Mouse (Mus musculus) myocyte (in vitro differentiated cells): ENCODE measurements at regions not wholly inside any gene's neighbourhood (a gene's known extent, or its start where the extent isn't known, plus 50 kb on each side); places are given as distances from the start of the nearest gene placed in this dataset.

Experiments
- H3K27me3 ChIP-seq: one replicate; pipeline ENCODE4 v1.6.1; 2011; ENCODE audit not compliant: control insufficient read depth, insufficient read depth, insufficient read length
- H3K36me3 ChIP-seq: one replicate; pipeline ENCODE4 v1.6.1; 2011; ENCODE audit not compliant: control insufficient read depth, insufficient read depth
- H3K4me2 ChIP-seq: one replicate; pipeline ENCODE4 v1.6.1; 2011; ENCODE audit warnings: low read depth, control low read depth
- H3K4me3 ChIP-seq: one replicate; pipeline ENCODE4 v1.5.1; 2011; ENCODE audit warnings: mild to moderate bottlenecking, control low read depth, moderate library complexity
- H3K79me2 ChIP-seq: one replicate; pipeline ENCODE4 v1.6.1; 2011; ENCODE audit not compliant: control insufficient read depth, insufficient read depth
- H3ac ChIP-seq: one replicate; pipeline ENCODE4 v1.6.1; 2011; ENCODE audit not compliant: control insufficient read depth, insufficient read length
- CEBPB ChIP-seq: IDR thresholded peaks from 2 replicates; pipeline ENCODE4 v1.6.1; 2011; ENCODE audit warnings: mild to moderate bottlenecking, moderate library complexity; ENCODE audit not compliant: poor library complexity, insufficient read depth, severe bottlenecking
- E2F4 ChIP-seq: IDR thresholded peaks from one replicate; pipeline ENCODE4 v1.6.1; 2011; ENCODE audit warnings: mild to moderate bottlenecking, control low read depth, moderate library complexity; ENCODE audit not compliant: insufficient read depth
- MAX ChIP-seq: IDR thresholded peaks from one replicate; pipeline ENCODE4 v1.6.1; 2011; ENCODE audit warnings: low read depth, mild to moderate bottlenecking, control low read depth
- MYOD1 ChIP-seq, 3 experiments: IDR thresholded peaks; one replicate each; pipeline ENCODE4 v1.6.1; 2011; ENCODE audit warnings: control low read depth in 2 of 3, low read depth in 2 of 3, mild to moderate bottlenecking in 2 of 3, moderate library complexity in 1 of 3; ENCODE audit not compliant: insufficient read length in 2 of 3, control insufficient read depth in 1 of 3
- MYOG ChIP-seq, 3 experiments: IDR thresholded peaks; one replicate each; pipeline ENCODE4 v1.6.1; 2011; ENCODE audit warnings: control low read depth in 2 of 3, low read depth in 2 of 3, mild to moderate bottlenecking in 2 of 3; ENCODE audit not compliant: insufficient read length in 2 of 3, control insufficient read depth in 1 of 3, insufficient read depth in 1 of 3
- POLR2A ChIP-seq: IDR thresholded peaks from one replicate; pipeline ENCODE4 v1.6.1; 2011; ENCODE audit warnings: low read depth, mild to moderate bottlenecking, control low read depth, moderate library complexity; ENCODE audit not compliant: insufficient read length
- POLR2AphosphoS2 ChIP-seq: IDR thresholded peaks from one replicate; pipeline ENCODE4 v1.6.1; 2011; ENCODE audit warnings: low read depth, control low read depth; ENCODE audit not compliant: insufficient read length
- REST ChIP-seq: IDR thresholded peaks from one replicate; pipeline ENCODE4 v1.6.1; 2011; ENCODE audit warnings: mild to moderate bottlenecking, control low read depth, moderate library complexity; ENCODE audit not compliant: insufficient read depth, insufficient read length
- SRF ChIP-seq: IDR thresholded peaks from one replicate; pipeline ENCODE4 v1.6.1; 2011; ENCODE audit warnings: low read depth; ENCODE audit not compliant: control insufficient read depth, insufficient read length
- TCF12 ChIP-seq: IDR thresholded peaks from one replicate; pipeline ENCODE4 v1.6.1; 2011; ENCODE audit warnings: mild to moderate bottlenecking, control low read depth; ENCODE audit not compliant: poor library complexity, insufficient read depth, severe bottlenecking
- TCF3 ChIP-seq: IDR thresholded peaks from one replicate; pipeline ENCODE4 v1.6.1; 2011; ENCODE audit warnings: low read depth, control low read depth; ENCODE audit not compliant: insufficient read length
- USF1 ChIP-seq: IDR thresholded peaks from one replicate; pipeline ENCODE4 v1.6.1; 2011; ENCODE audit warnings: low read depth, mild to moderate bottlenecking, control low read depth, moderate library complexity

GRCm38 (mm10) chr7:36469386-36469785 is 228.5 kb upstream of the Tshz3 start:
- Histone ChIP-seq H3ac (no peak overlapping the region), H3K36me3 (no peaks in the 10 kb centered on the region), H3K4me2 (no peak overlapping the region), H3K27me3 (no peaks in the 10 kb centered on the region), H3K4me3 (no peak overlapping the region), H3K79me2 (no peaks in the 10 kb centered on the region)
- TF ChIP-seq POLR2AphosphoS2 (no peak), MYOD1 (IDR thresholded peaks at IDR 0.05; ENCODE audit: control insufficient read depth in 1 of 3, insufficient read length in 2 of 3, low read depth in 2 of 3) (peak in 1 of 3 experiments; percentile 24)

- Histone ChIP-seq H3K4me3 (no peak overlapping the region), H3K36me3 (no peaks in the 10 kb centered on the region), H3K27me3 (no peaks in the 10 kb centered on the region), H3ac (no peak overlapping the region), H3K79me2 (no peaks in the 10 kb centered on the region), H3K4me2 (no peak overlapping the region)
- no peak for TF ChIP-seq CEBPB
- no peak for TF ChIP-seq MYOD1 (IDR thresholded peaks at IDR 0.05; ENCODE audit: control insufficient read depth in 1 of 3, insufficient read length in 2 of 3, low read depth in 2 of 3)
- TF ChIP-seq USF1: no peak
- no peak for TF ChIP-seq TCF12
- no peak for TF ChIP-seq E2F4
- TF ChIP-seq SRF: no peak
- no peak for TF ChIP-seq TCF3
- no peak for TF ChIP-seq POLR2AphosphoS2
- TF ChIP-seq MAX: no peak
- no peak for TF ChIP-seq POLR2A
These were observed 224.4 kb upstream of the Tshz3 start for GRCm38 (mm10) chr7:36473532-36473931.

GRCm38 (mm10) chr7:36476434-36476833 is 221.5 kb upstream of the Tshz3 start:
- H3ac ChIP-seq: no peak overlapping the region
- H3K27me3 ChIP-seq: no peaks in the 10 kb centered on the region
- H3K4me3 ChIP-seq: no peak overlapping the region
- H3K79me2 ChIP-seq: no peaks in the 10 kb centered on the region
- TF ChIP-seq E2F4 (no peak), SRF (no peak), POLR2AphosphoS2 (no peak), REST (no peak), MYOG (IDR thresholded peaks at IDR 0.05; ENCODE audit: control insufficient read depth in 1 of 3, insufficient read depth in 1 of 3, insufficient read length in 2 of 3, low read depth in 2 of 3) (no peak), CEBPB (no peak), MAX (no peak), MYOD1 (IDR thresholded peaks at IDR 0.05; ENCODE audit: control insufficient read depth in 1 of 3, insufficient read length in 2 of 3, low read depth in 2 of 3) (no peak), TCF12 (no peak), POLR2A (no peak)
- no peaks in the 10 kb centered on the region for H3K36me3 ChIP-seq
- H3K4me2 ChIP-seq: no peak overlapping the region

- Histone ChIP-seq H3K79me2 (no peaks in the 10 kb centered on the region), H3ac (no peak overlapping the region), H3K4me3 (no peak overlapping the region), H3K27me3 (no peaks in the 10 kb centered on the region), H3K4me2 (no peak overlapping the region), H3K36me3 (no peaks in the 10 kb centered on the region)
- TF ChIP-seq MYOD1 (IDR thresholded peaks at IDR 0.05; ENCODE audit: control insufficient read depth in 1 of 3, insufficient read length in 2 of 3, low read depth in 2 of 3) (no peak), POLR2AphosphoS2 (no peak), USF1 (no peak), E2F4 (no peak), REST (no peak), CEBPB (no peak), POLR2A (no peak), MAX (no peak), MYOG (IDR thresholded peaks at IDR 0.05; ENCODE audit: control insufficient read depth in 1 of 3, insufficient read depth in 1 of 3, insufficient read length in 2 of 3, low read depth in 2 of 3) (no peak), TCF12 (no peak), SRF (no peak), TCF3 (no peak)
These were observed 220.9 kb upstream of the Tshz3 start for GRCm38 (mm10) chr7:36476851-36477644.

GRCm38 (mm10) chr7:36488155-36488554 is 209.8 kb upstream of the Tshz3 start:
- Histone ChIP-seq H3K27me3 (no peaks in the 10 kb centered on the region), H3K4me3 (no peak overlapping the region), H3K79me2 (no peaks in the 10 kb centered on the region), H3ac (no peak overlapping the region), H3K4me2 (no peak overlapping the region), H3K36me3 (no peaks in the 10 kb centered on the region)
- TF ChIP-seq MYOG (IDR thresholded peaks at IDR 0.05; ENCODE audit: control insufficient read depth in 1 of 3, insufficient read depth in 1 of 3, insufficient read length in 2 of 3, low read depth in 2 of 3) (no peak), TCF12 (no peak)
